Mouse (Mus musculus): ENCODE results near the gene Exosc5.

Exosc5 gene

DNA sequence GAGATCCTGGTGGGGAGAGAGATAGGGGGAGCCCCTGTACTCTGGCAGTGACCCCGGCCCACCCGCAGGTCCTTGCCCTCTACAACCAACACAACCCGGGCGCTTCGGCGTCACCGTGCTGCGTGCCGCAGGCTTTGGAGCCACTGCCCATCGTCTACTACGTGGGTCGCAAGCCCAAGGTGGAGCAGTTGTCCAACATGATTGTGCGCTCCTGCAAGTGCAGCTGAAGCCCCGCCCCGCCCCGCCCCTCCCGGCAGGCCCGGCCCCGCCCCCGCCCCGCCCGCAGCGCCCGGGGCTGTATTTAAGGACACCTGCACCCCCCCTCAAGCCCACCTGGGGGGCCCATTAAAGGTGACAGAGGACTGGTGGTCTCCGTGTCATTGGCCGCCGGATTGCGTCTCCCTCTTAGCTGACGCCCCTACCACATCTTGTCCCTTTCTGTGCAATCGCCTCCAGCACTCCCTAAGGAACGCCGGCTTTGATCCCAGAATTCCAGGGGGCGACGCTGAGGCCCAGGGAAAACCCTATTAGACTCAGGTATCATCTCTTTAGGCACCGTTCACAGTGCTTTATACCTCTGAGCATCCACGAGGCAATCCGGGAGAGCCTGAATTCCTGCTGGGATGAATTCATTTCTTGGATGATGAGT lies 45.9 kb downstream of the Exosc5 start:
- in situ Hi-C loops (cut with MboI, MseI): no loop called here

DNA sequence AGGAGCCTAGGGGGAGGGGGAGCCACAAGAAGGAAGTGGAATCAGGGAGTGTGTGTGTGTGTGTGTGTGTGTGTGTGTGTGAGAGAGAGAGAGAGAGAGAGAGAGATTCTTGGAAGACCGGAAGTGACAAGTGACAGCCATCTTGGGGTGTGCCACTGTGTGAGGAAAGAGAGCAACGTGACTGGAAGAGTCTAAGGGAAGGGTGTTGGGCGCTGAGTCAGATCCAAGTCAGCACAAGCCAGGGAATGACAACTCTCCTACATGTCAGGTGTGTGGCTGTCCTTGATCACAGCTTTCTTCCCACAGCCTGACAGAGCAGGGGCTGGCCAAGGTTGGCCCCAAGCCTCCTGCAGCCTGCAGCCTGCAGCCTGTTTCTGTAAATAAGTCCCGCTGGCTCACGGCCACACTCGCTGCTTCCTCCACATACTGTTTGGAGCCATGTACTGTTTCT lies 46.9 kb downstream of the Exosc5 start:
- in situ Hi-C loops (cut with MboI, MseI): no loop called here

GRCm38 (mm10) chr7:25706578-25707170 lies 47.7 kb downstream of the Exosc5 start:
- in situ Hi-C loops (cut with MboI, MseI): no loop called here

DNA sequence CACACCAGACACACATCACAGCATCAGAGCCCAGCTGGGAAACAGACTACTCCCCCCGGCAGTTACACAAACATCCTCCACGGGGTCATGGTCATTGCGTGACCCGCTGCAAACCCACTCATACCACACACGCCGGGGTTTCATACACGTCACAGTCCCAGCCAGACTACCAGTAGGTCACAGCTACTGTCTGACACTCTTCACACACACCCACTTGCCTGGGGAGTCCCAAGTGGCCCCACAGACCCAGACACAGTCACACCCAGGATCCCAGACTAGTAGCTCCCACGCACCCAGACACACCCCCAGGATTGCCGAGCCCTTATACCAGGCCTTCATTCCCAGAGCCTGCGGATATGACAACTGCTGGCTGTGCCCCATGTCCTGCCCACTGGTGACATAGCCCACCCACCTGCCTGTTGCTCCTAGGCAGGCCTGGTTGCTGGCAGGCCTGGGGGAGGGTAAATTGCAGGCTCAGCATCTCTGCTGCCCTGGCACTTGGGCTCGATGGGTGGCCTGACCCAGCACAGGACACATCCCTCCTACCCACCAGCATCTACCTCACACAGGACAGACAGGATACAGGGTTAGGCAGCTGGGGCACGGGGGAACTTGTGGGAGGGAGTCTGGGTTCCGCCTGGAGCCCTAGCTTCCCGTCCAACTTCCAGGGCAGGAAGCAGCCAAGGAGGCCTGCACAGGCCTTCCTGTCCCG lies 48.8 kb downstream of the Exosc5 start:
- in situ Hi-C loops (cut with MboI, MseI): no loop called here

GRCm38 (mm10) chr7:25709961-25710360 lies 51.0 kb downstream of the Exosc5 start:
- in situ Hi-C loops (cut with MboI, MseI): no loop called here

DNA sequence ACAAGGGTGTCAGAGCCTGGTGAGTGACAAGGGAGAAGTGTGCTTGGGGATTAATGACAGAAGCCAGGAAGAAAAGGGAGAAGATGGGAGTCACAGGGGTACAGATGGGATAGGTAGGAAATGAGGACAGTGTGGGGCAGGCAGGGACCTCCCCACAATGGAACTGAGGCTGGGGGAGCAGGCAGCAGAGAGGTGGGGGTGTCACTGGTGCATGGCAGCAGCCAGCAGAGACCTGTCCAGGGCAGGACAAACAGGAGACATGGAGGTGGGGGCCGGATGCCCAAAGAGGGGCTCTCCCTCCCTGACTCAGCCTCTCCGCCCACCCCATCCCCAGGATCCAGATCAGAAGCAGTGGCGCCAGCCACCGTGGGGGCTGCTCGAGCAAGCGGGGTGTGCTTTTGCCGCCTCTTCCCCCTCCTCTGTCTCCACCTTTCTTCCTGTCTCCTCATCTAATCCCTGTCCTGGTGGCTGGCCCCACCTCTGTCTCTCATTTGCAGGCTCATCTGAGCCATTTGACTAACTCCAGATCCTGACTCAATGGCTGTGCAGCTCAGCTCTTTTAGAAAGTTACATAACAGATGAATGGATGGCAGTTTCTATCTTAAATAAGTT lies 51.7 kb downstream of the Exosc5 start:
- in situ Hi-C loops (cut with MboI, MseI): no loop called here

GRCm38 (mm10) chr7:25711165-25711564 lies 52.2 kb downstream of the Exosc5 start:
- in situ Hi-C loops (cut with MboI, MseI): no loop called here

- in situ Hi-C loops (cut with MboI, MseI): no loop called here
Observed at GRCm38 (mm10) chr7:25711731-25712197, 52.8 kb downstream of the Exosc5 start.

GRCm38 (mm10) chr7:25712801-25713200 lies 53.8 kb downstream of the Exosc5 start:
- in situ Hi-C loops (cut with MboI, MseI): no loop called here

DNA sequence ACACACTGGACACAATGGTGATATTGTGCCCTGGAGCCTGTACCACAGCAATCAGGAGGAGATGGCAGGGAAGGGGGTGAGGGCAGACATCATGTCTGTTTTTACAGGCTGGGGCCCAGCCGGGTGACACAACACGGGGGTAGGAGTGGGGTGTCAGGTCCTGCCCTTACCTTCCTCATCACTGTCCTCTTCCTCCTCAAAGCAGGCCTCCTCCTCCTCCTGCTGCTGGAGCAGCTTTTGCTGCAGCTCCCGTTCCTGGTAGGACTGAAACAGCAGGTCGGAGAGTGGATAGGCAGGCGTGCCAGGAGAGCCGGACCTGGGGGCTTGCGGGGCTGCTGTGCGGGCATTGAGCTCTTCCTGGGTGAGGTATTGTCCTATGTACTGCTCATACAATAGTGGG lies 55.6 kb downstream of the Exosc5 start:
- in situ Hi-C loops (cut with MboI, MseI): no loop called here

- in situ Hi-C loops (cut with MboI, MseI): no loop called here
Observed at GRCm38 (mm10) chr7:25715731-25716271, 56.8 kb downstream of the Exosc5 start.

DNA sequence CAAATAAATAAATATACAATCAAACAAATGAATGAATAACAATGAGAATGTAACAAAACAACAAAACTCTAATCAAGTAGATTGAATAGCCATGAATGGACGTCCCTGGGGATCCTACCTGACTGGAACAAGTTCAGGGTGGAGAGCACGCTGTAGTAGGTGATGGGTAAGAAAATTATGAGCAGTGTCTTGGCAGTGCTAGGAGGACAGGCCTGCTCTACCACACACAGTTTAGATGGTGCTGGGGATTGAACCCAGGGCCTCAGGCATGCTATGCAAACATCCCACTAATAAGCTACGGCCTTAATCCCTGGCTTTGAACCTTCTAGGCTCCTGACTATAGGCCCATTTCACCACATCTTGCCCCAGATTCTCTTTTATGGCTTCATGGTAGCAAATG lies 58.5 kb downstream of the Exosc5 start:
- in situ Hi-C loops (cut with MboI, MseI): no loop called here

- in situ Hi-C loops (cut with MboI, MseI): no loop called here
Observed at GRCm38 (mm10) chr7:25718788-25719417, 59.9 kb downstream of the Exosc5 start, which contains the start of gene Ccdc97. Gene Ccdc97, minus strand, starts transcription at chr7:25719088.

- in situ Hi-C loops (cut with MboI, MseI): no loop called here
Observed at GRCm38 (mm10) chr7:25719761-25720610, 61.0 kb downstream of the Exosc5 start.

- in situ Hi-C loops (cut with MboI, MseI): no loop called here
Observed at GRCm38 (mm10) chr7:25720760-25721159, 61.8 kb downstream of the Exosc5 start.

Measured in T-helper 1 cell (primary cell).